8 mouse cellular contexts compared by ENCODE assay signal in the genomic region with DNA sequence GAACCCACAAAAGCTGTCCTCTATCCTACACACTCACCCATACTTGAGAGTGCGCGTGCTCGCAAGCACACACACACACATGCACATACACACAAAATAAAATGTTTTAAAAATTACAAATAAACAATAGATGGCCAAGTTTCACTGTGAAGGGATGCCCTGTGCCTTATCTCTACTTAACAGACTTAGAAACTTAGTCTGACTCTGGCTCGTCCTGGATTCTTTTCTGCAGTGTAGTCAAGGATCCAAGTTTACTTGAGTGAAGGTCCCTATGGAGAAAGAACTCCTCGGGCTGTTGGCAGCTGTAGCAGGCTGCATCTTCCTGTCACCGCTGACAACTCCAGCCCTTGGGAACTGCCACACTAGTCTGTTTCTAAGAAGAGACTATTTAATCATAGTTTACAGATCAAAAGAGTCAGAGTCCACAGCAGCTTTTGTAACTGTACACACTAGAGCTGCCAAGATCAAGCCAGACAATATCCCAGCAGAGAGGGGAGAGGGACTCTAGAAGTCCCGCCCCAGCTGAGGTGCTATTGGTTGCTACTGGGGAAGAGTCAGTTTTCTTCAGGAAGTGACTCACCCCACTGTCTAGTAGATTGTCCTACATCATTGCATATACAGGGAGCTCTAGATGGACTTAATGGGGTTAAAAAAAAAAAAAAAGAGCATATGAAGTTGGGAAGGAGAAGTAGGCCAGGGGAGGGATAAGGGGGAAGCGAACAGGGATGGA. TPM values are rescaled to one million over a fixed set of nuclear protein-coding genes. Genes with fewer than 3 reads are reported as not detected.
DNase-seq lines count a peak whose midpoint lies in the region; ATAC-seq and TF ChIP-seq lines count a peak whose summit lies in the region.

No protein-coding gene starts in this region.

- no peak for TF ChIP-seq CTCF in hindbrain, postnatal 0 days (IDR thresholded peaks at IDR 0.05; ENCODE audit: low read depth)

- ATAC-seq in hindbrain, postnatal 0 days, result peak; percentile 88

- no peak overlapping the region for H3K4me3 ChIP-seq in hindbrain, postnatal 0 days (ENCODE audit: low read length)
- H3K4me3 ChIP-seq in hindbrain, embryonic 10.5 days, result no peak overlapping the region
- no peak overlapping the region for H3K4me3 ChIP-seq in heart, embryonic 10.5 days

- no peaks in the 10 kb centered on the region for H3K36me3 ChIP-seq in hindbrain, postnatal 0 days (ENCODE audit: insufficient read depth, low read length)
- no peaks in the 10 kb centered on the region for H3K36me3 ChIP-seq in hindbrain, embryonic 10.5 days
- no peaks in the 10 kb centered on the region for H3K36me3 ChIP-seq in heart, embryonic 10.5 days

- H3K9me3 ChIP-seq in hindbrain, postnatal 0 days (ENCODE audit: low read length), result no peaks in the 10 kb centered on the region
- no peaks in the 10 kb centered on the region for H3K9me3 ChIP-seq in hindbrain, embryonic 10.5 days
- no peaks in the 10 kb centered on the region for H3K9me3 ChIP-seq in heart, embryonic 10.5 days

- 0 out of 2 replicates have a peak overlapping the region, but pooled peaks have one; percentile 20 for H3K27ac ChIP-seq in hindbrain, postnatal 0 days
- no peak overlapping the region for H3K27ac ChIP-seq in hindbrain, embryonic 10.5 days
- H3K27ac ChIP-seq in heart, embryonic 10.5 days, result peak overlapping the region; percentile 56; the same call in 1 of the 2 replicates

- peak; percentile 57 for DNase-seq in hindbrain, postnatal 0 days (ENCODE audit: low spot score)
- no peak for DNase-seq in hindbrain, embryonic 10.5 days (ENCODE audit: low spot score)
- peak; percentile 71 for DNase-seq in adrenal gland, postnatal 10 days
- peak; percentile 73 for DNase-seq in heart, embryonic 10.5 days (ENCODE audit: low spot score)
- peak; percentile 18 to 52 for DNase-seq in kidney, postnatal 36 days
- peak; percentile 45 for DNase-seq in skeletal muscle tissue, adult 2 months (ENCODE audit: low read depth, low spot score)
- no peak for DNase-seq in cerebellum, adult 18-20 months
- no peak for DNase-seq in cerebellum, postnatal 14 days

- H3K9ac ChIP-seq in hindbrain, postnatal 0 days (replicated peaks; ENCODE audit: low read length), result no peak overlapping the region

- H3K27me3 ChIP-seq in hindbrain, postnatal 0 days (ENCODE audit: insufficient read depth, low read length), result no peaks in the 10 kb centered on the region
- H3K27me3 ChIP-seq in hindbrain, embryonic 10.5 days (ENCODE audit: insufficient read depth, poor library complexity, severe bottlenecking), result no peaks in the 10 kb centered on the region
- H3K27me3 ChIP-seq in heart, embryonic 10.5 days (ENCODE audit: insufficient read depth, poor library complexity, severe bottlenecking), result no peaks in the 10 kb centered on the region

- H3K4me1 ChIP-seq in hindbrain, postnatal 0 days (ENCODE audit: insufficient read depth, low read length), result no peaks in the 10 kb centered on the region
- H3K4me1 ChIP-seq in hindbrain, embryonic 10.5 days (replicated peaks), result no peaks in the 10 kb centered on the region
- H3K4me1 ChIP-seq in heart, embryonic 10.5 days, result peaks cover 4% of the 10 kb centered on the region; the same call in 1 of the 2 replicates

- H3K4me2 ChIP-seq in hindbrain, postnatal 0 days (ENCODE audit: low read depth, low read length), result no peak overlapping the region

- 70% methylated on average over 8 of the region's 8 CpGs for WGBS in hindbrain, postnatal 0 days
- 84% methylated on average over 8 of the region's 8 CpGs for WGBS in hindbrain, embryonic 10.5 days
- 80% methylated on average over 8 of the region's 8 CpGs for WGBS in heart, embryonic 10.5 days

RNA-seq across cellular contexts. Expression of a gene that starts 10.1 kb away (rescaled TPM):
- 27.0 and 39.4 TPM in 2 replicates for total RNA-seq in hindbrain, postnatal 0 days (2014; rRNA removed)
- 18.3 and 20.0 TPM in 2 replicates for polyA plus RNA-seq in hindbrain, postnatal 0 days (2015; fragmentation: Nextera tagmentation; extraction: Ambion mirVana)
- 20.2 and 26.2 TPM in 2 replicates for polyA plus RNA-seq in hindbrain, embryonic 10.5 days (2016; fragmentation: Nextera tagmentation; extraction: Ambion mirVana)
- total RNA-seq in adrenal gland, postnatal 10 days (2021), result 10 to 100 TPM; 49.0 to 64.5 TPM
- polyA plus RNA-seq in heart, embryonic 10.5 days (2016; fragmentation: Nextera tagmentation; extraction: Ambion mirVana), result 16.2 and 25.5 TPM in 2 replicates

Comparison
In these comparisons a context has a peak if more than half of its experiments do, and no peak if none do; other contexts are left out.
1. DNase-seq: peak in hindbrain, postnatal 0 days (single experiment), adrenal gland, postnatal 10 days (single experiment), heart, embryonic 10.5 days (single experiment), kidney, postnatal 36 days (2 of 2) and skeletal muscle tissue, adult 2 months (single experiment); none in hindbrain, embryonic 10.5 days (single experiment), cerebellum, adult 18-20 months (0 of 2) and cerebellum, postnatal 14 days (0 of 2).